Mouse (Mus musculus) lung, postnatal 0 days (tissue): Measurements from ENCODE around the gene Mylpf. TPM values are rescaled to one million over a fixed set of nuclear protein-coding genes. Genes with fewer than 3 reads are reported as not detected.
A peak's percentile ranks its signal among the peaks of the same experiment; 100 is the strongest.

ENCODE experiments used
- ATAC-seq: fragments of 200-750 bp; cut with Nextera tagmentation; 2 replicates; pipeline ENCODE4 v1.8.0; 2017; ENCODE audit warnings: moderate library complexity
- DNase-seq: peaks from one replicate; pipeline ENCODE4 v3.0.0-alpha.2; 2016; ENCODE audit warnings: low spot score
- H3K27ac ChIP-seq: fragments of 300-500 bp; sonication (generic); 2 replicates; pipeline ENCODE4 v1.5.1; 2014; ENCODE audit warnings: antibody characterized with exemption, mild to moderate bottlenecking, low read length, mixed read lengths
- H3K27me3 ChIP-seq: fragments of 300-500 bp; sonication (generic); replicated peaks from 2 replicates; pipeline ENCODE4 v1.6.1; 2014; ENCODE audit warnings: low read length, mixed read lengths; ENCODE audit not compliant: insufficient read depth
- H3K36me3 ChIP-seq: fragments of 300-500 bp; sonication (generic); 2 replicates; pipeline ENCODE4 v1.6.1; 2014; ENCODE audit warnings: low read length, mixed read lengths; ENCODE audit not compliant: insufficient read depth
- H3K4me1 ChIP-seq: fragments of 300-500 bp; sonication (generic); 2 replicates; pipeline ENCODE4 v1.6.1; 2014; ENCODE audit warnings: antibody characterized with exemption, low read depth, low read length, mixed read lengths; ENCODE audit not compliant: insufficient read depth
- H3K4me2 ChIP-seq: fragments of 300-500 bp; sonication (generic); replicated peaks from 2 replicates; pipeline ENCODE4 v1.6.1; 2014; ENCODE audit warnings: low read depth, mild to moderate bottlenecking, low read length, moderate library complexity, mixed read lengths
- H3K4me3 ChIP-seq: fragments of 300-500 bp; sonication (generic); 2 replicates; pipeline ENCODE4 v1.5.1; 2014; ENCODE audit warnings: low read depth, low read length
- H3K9ac ChIP-seq: fragments of 300-500 bp; sonication (generic); replicated peaks from 2 replicates; pipeline ENCODE4 v1.6.1; 2014; ENCODE audit warnings: low read depth, mild to moderate bottlenecking
- H3K9me3 ChIP-seq: fragments of 300-500 bp; sonication (generic); 2 replicates; pipeline ENCODE4 v1.6.1; 2016; ENCODE audit warnings: low read length, mixed read lengths
- CTCF ChIP-seq: IDR thresholded peaks from 2 replicates; pipeline ENCODE4 v1.5.1; 2016; ENCODE audit warnings: antibody characterized with exemption, mild to moderate bottlenecking
- EP300 ChIP-seq: IDR thresholded peaks from 2 replicates; pipeline ENCODE4 v1.6.1; 2016; ENCODE audit warnings: antibody characterized with exemption, mild to moderate bottlenecking, control low read depth
- WGBS: fragments of 180-500 bp; shearing (Covaris S2); extraction: QIAGEN DNeasy Blood & Tissue Kit; methylation state at CpG from one replicate; pipeline ENCODE4 v1.1.7; 2014; 5-methylcytosine and 5-hydroxymethylcytosine counted together
- polyA plus RNA-seq: library from polyadenylated mRNA; unstranded; fragments of >200 nt; fragmentation: Nextera tagmentation; extraction: Ambion mirVana; gene quantifications from 2 replicates; pipeline ENCODE4 v1.2.1, GENCODE M21; 2015

The Mylpf gene
- polyA plus RNA-seq, 1 experiment from 2014 or later, result 6.4 TPM

DNA sequence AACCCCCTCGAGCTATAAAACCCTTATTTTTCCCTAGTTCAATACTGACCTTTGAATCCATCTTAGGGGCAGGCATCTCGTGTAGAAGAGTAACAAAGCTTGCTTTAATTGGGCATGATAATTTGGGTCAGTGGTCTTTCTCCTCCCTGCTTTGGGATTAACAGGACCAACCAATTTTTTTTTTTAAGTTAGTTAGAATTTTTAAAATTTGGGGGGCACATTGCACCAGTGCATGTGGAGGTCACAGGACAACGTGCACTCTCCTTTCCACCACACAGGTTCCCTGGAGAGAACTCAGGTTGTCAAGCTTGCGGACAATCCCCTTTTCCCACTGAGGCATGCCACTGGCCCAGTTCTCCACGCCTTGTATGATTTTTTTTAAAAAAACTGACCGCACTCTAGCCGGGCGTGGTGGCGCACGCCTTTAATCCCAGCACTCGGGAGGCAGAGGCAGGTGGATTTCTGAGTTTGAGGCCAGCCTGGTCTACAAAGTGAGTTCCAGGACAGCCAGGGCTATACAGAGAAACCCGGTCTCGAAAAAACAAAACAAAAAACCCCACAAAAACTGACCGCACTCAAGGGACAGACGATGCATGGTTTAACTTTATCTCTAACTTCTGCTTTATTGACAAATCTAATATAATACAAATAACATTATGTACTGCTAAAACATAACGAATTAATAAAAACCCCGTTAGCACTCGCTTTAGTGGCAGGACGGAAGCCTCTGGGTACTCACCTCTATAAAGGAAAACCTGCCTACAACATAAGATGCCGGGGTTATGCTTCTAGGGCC, 23.3 kb downstream of the Mylpf start:
- peak; percentile 42 for DNase-seq
- WGBS, result 2% methylated on average over 20 of the region's 20 CpGs
- Histone ChIP-seq H3K4me2 (peak overlapping the region; percentile 72), H3K4me1 (peaks cover 6% of the 10 kb centered on the region; the same call in 1 of the 2 replicates), H3K9ac (peak overlapping the region; percentile 64), H3K9me3 (no peaks in the 10 kb centered on the region), H3K4me3 (peak overlapping the region; percentile 77), H3K36me3 (peaks cover 16% of the 10 kb centered on the region), H3K27ac (peak overlapping the region; percentile 90), H3K27me3 (no peaks in the 10 kb centered on the region)
- ATAC-seq, result no peak
- TF ChIP-seq CTCF (no peak), EP300 (no peak)

DNA sequence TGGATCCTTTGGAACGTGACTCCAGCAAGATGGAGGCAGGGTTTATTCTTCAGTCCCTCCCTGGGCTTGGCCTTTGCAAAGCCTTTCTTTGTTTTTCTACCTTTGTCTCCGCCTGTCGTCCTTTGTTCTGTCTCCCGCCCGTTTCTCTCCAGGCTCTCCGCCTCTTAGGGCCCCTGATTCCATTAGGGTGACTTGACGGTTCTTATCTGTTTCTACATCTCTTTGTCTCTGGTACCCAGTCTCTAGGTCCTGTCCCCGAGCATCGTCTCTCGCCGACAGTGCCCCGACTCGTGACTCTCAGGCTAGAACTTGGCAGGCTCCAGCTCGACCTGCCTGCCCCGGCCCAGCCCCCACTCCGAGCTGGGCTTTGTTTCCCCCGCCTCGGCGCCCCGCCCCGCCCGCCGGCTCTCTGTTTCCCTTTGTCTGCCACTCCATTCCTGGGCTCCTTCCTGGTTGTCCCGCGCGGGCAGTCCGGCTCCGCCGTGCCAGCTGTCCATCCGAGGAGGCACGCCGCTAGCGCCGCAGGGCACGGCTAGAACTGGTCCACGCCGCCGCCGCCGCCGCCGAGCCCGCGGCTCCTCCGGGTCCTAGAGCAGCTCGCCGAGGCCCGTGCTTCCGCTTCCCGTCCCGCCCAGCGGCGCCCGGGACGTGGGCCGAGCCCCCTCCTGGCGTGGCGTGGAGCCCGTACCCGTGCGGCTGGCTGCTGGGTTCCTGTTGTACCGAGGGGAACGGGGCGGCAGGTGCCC, 24.1 kb downstream of the Mylpf start, which contains the start of the genes Zfp553 and Sept1:
Gene Zfp553 (plus strand): TSS at position 440 of the 746 bp plus-strand sequence.
Gene Sept1 (minus strand): TSS at position 509 of the 746 bp plus-strand sequence.
- Histone ChIP-seq H3K36me3 (peaks cover 16% of the 10 kb centered on the region), H3K9ac (peak within 1 kb of the TSS; percentile 64), H3K4me1 (peaks cover 6% of the 10 kb centered on the region; the same call in 1 of the 2 replicates), H3K4me2 (peak within 1 kb of the TSS; percentile 72), H3K4me3 (peak within 1 kb of the TSS; percentile 77), H3K27me3 (no peaks in the 10 kb centered on the region), H3K27ac (peak within 1 kb of the TSS; percentile 90), H3K9me3 (no peaks in the 10 kb centered on the region)
- ATAC-seq (peak; percentile 94), DNase-seq (peak; percentile 94)
- 1% methylated on average over 56 of the region's 64 CpGs for WGBS
- TF ChIP-seq EP300 (no peak), CTCF (0 out of 2 replicates have a peak, but pooled peaks have one; percentile 2)

DNA sequence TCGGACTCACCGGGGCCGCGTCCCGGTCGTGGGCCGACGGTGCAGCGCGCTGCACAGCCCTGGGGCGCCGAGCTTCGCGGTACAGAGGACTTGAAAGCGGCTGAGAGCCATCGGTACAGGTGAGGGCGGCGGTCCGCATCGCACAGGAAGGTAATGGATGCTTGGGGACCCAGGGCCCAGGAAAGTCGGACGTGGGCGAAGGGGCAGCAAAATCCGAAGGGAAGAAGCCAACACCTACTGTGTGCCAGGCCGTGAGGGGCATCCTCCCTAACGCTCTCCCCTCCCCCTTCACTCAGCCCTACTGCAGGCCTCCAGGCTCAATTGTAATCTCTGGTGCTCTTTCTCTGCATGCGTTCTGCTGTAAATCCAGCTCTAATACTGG, 24.7 kb downstream of the Mylpf start:
- peaks cover 16% of the 10 kb centered on the region for H3K36me3 ChIP-seq
- H3K4me3 ChIP-seq, result peak overlapping the region; percentile 77
- peaks cover 6% of the 10 kb centered on the region; the same call in 1 of the 2 replicates for H3K4me1 ChIP-seq
- TF ChIP-seq CTCF (no peak), EP300 (no peak)
- no peaks in the 10 kb centered on the region for H3K9me3 ChIP-seq
- DNase-seq (no peak), ATAC-seq (peak; percentile 5)
- WGBS, result 3% methylated on average over 22 of the region's 27 CpGs
- H3K9ac ChIP-seq, result peak overlapping the region; percentile 64
- H3K4me2 ChIP-seq, result peak overlapping the region; percentile 72
- H3K27ac ChIP-seq, result peak overlapping the region; percentile 90
- no peaks in the 10 kb centered on the region for H3K27me3 ChIP-seq

- H3K4me1 ChIP-seq, result peaks cover 6% of the 10 kb centered on the region; the same call in 1 of the 2 replicates
- no peaks in the 10 kb centered on the region for H3K27me3 ChIP-seq
- DNase-seq, result no peak
- H3K36me3 ChIP-seq, result peaks cover 16% of the 10 kb centered on the region
- no peak for ATAC-seq
- H3K4me2 ChIP-seq, result peak overlapping the region; percentile 72
- H3K27ac ChIP-seq, result peak overlapping the region; percentile 90
- peak overlapping the region; percentile 77 for H3K4me3 ChIP-seq
- 1% methylated on average over 9 of the region's 9 CpGs for WGBS
- no peaks in the 10 kb centered on the region for H3K9me3 ChIP-seq
- peak overlapping the region; percentile 64 for H3K9ac ChIP-seq
- TF ChIP-seq CTCF, result no peak
- no peak for TF ChIP-seq EP300
Observed at GRCm38 (mm10) chr7:127233765-127234164, 25.1 kb downstream of the Mylpf start.

- H3K9ac ChIP-seq, result no peak overlapping the region
- DNase-seq (no peak), ATAC-seq (no peak)
- H3K9me3 ChIP-seq, result no peaks in the 10 kb centered on the region
- H3K4me3 ChIP-seq, result no peak overlapping the region
- no peak overlapping the region for H3K27ac ChIP-seq
- H3K27me3 ChIP-seq, result no peaks in the 10 kb centered on the region
- 95% methylated on average over 2 of the region's 2 CpGs for WGBS
- TF ChIP-seq EP300 (no peak), CTCF (no peak)
- peaks cover 6% of the 10 kb centered on the region; the same call in 1 of the 2 replicates for H3K4me1 ChIP-seq
- H3K4me2 ChIP-seq, result no peak overlapping the region
- H3K36me3 ChIP-seq, result peaks cover 16% of the 10 kb centered on the region
Observed at GRCm38 (mm10) chr7:127234777-127235176, 26.1 kb downstream of the Mylpf start.

DNA sequence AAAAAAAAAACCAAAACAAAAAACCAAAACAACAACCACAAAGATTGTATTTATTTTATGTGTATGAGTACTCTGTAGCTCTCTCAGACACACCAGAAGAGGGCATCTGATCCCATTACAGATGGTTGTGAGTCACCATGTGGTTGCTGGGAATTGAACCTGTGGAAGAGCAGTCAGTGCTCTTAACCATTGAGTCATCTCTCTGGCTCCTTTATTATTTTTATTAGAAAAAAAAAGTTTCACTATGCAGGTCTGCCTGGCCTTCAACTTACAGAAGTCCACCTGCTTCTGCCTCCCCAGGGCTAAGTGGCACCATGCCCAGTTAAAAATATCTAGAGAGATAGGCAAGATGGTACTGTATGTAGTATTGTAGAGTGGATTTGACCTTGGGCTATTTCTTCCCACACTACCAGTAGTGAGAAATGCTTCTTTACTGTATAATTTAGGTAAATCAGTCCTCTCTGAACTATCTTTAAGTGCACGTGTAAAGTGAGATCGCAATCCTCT, 34.7 kb downstream of the Mylpf start:
- peak overlapping the region; percentile 81 for H3K4me2 ChIP-seq
- H3K27ac ChIP-seq, result peak overlapping the region; percentile 93
- no peaks in the 10 kb centered on the region for H3K27me3 ChIP-seq
- WGBS, result 33% methylated on average over 2 of the region's 2 CpGs
- no peaks in the 10 kb centered on the region; the same call in 1 of the 2 replicates for H3K36me3 ChIP-seq
- DNase-seq (no peak), ATAC-seq (no peak)
- no peaks in the 10 kb centered on the region for H3K9me3 ChIP-seq
- peaks cover 8% of the 10 kb centered on the region; the same call in 1 of the 2 replicates for H3K4me1 ChIP-seq
- no peak overlapping the region for H3K4me3 ChIP-seq
- no peak overlapping the region for H3K9ac ChIP-seq
- TF ChIP-seq EP300 (no peak), CTCF (peak; percentile 11; the same call in 1 of the 2 replicates)
